Mouse (Mus musculus): ENCODE data around the gene Gm5617. TPM values are rescaled to one million over a fixed set of nuclear protein-coding genes. Genes with fewer than 3 reads are reported as not detected.
A peak's percentile ranks its signal among the peaks of the same experiment; 100 is the strongest.
"Not testable (repeated sequence)": the region's sequence is repeated elsewhere in the genome, so short reads cannot be mapped to it uniquely, and the experiment has no call there.

Gm5617 gene
- polyA plus RNA-seq (2016; fragmentation: Nextera tagmentation; extraction: Ambion mirVana): 34.1 and 36.7 TPM in 2 replicates

DNA sequence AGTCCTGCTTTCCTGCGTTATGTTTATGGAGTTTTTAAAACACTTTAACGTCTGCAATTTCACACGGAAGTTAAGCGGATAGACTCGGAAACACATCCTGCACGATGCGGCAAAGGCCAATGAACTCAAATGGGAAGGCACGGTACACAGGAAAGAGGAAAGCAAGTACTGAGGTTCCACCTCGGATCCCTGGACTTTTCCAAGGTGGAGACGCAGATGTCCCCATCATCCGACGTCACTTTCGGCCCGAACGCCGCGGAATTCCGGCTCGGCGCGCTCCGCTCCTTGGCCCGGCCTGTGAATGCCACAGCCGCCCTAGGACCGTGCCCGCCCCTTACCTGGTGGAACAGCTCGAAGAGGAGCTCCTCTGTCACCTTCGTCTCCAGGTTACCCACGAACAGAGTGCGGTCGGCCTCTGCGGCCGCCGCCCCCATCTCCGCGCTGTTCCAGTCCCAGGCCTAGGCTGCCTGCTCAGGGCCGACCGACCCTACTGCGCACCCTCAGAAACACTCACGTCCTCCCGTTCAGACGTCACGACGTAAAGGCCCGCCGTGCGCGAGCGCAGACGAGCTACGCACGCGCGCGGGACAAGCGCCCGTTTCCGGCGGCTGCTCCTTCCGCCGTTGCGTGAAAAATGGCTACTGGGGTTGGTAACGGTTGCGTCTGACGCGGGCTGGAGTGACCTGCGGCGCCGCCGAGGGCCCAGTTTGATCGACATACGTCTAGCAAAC, at the start of gene Gm5617, which contains the start of gene Rbm7:
Gm5617 (plus strand) TSS at position 626 of the 731 bp plus-strand sequence.
Rbm7 (minus strand) TSS at position 483 of the 731 bp plus-strand sequence.
- Histone ChIP-seq H3K4me1 (peaks cover 16% of the 10 kb centered on the region), H3K36me3 (peaks cover 38% of the 10 kb centered on the region), H3K9me3 (replicated peaks) (no peaks in the 10 kb centered on the region), H3K27me3 (ENCODE audit: low read depth, poor library complexity, severe bottlenecking) (no peaks in the 10 kb centered on the region), H3K27ac (replicated peaks) (peak within 1 kb of the TSS; percentile 96), H3K4me3 (peak within 1 kb of the TSS; percentile 86)
- under 1% methylated on average over 72 of the region's 72 CpGs for WGBS
- DNase-seq (ENCODE audit: low spot score): peak; percentile 93

DNA sequence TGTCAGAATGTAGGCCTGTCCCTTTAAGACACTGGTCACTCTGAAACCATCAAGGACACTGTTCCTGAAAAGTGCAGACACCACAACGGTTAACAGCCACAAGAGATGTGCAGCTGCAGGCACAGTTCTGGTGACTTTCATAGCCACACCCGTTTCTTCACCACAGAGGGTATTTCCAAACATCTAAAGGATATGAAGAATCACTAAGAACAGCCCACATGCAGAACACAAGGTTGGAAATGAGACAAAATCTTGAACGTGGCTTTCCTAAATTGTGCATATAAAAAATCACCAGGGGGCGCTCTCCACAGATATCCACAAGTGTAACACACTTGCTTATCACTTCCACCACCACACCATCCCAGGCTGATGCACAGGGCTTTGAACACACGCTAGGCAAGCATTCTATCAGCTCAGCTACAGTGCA, 47.4 kb upstream of the Gm5617 start:
- no peaks in the 10 kb centered on the region for H3K27me3 ChIP-seq (ENCODE audit: low read depth, poor library complexity, severe bottlenecking)
- H3K36me3 ChIP-seq: no peaks in the 10 kb centered on the region
- no peaks in the 10 kb centered on the region for H3K4me1 ChIP-seq
- H3K9me3 ChIP-seq (replicated peaks): no peaks in the 10 kb centered on the region
- H3K27ac ChIP-seq (replicated peaks): no peak overlapping the region
- WGBS: 43% methylated on average over 5 of the region's 5 CpGs
- no peak overlapping the region for H3K4me3 ChIP-seq
- DNase-seq (ENCODE audit: low spot score): peak; percentile 16

DNA sequence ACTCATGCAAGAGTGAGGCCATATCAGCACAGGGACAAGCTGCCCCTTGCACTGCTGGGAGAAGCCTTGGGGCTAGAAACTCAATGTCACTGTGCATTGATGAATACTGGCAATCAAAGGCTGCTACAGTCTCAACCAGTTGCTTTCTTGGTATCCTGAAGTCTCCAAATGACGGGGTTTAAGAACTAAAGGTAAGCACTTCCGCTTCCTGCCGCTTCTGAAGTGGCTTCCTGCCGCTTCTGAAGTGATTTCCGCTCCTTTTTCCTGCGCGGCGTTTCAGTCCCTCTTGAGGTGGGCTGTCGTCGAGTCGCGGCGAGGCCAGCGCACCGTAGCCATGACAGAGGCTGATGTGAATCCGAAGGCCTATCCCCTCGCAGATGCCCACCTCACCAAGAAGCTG, 45.2 kb upstream of the Gm5617 start:
- Histone ChIP-seq H3K27me3 (ENCODE audit: low read depth, poor library complexity, severe bottlenecking) (no peaks in the 10 kb centered on the region), H3K4me1 (no peaks in the 10 kb centered on the region), H3K9me3 (replicated peaks) (no peaks in the 10 kb centered on the region), H3K4me3 (no peak overlapping the region), H3K36me3 (no peaks in the 10 kb centered on the region), H3K27ac (replicated peaks) (no peak overlapping the region)
- 90% methylated on average over 17 of the region's 17 CpGs for WGBS
- no peak for DNase-seq (ENCODE audit: low spot score)

DNA sequence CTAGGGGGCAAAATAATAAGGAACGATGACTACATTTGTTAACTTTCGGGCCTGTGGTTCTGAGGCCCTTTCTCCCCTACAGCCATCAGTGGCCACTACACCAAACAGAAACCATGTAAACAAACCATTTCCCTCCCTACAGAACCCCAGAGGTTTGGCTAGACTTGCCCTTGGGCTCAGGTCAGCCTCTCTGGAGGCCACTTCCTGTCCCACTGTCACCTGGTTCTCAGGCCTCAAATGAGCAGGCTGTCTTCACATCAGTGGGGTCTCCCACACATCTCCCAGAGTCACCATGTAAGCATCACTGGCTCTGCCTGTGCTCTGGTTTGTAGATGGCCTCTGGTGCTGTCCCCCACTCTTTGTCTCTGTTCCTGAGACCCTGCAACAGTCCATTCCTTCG, 39.3 kb upstream of the Gm5617 start:
- WGBS: 94% methylated on average over 3 of the region's 3 CpGs
- Histone ChIP-seq H3K27ac (replicated peaks) (no peak overlapping the region), H3K4me3 (no peak overlapping the region), H3K36me3 (no peaks in the 10 kb centered on the region), H3K27me3 (ENCODE audit: low read depth, poor library complexity, severe bottlenecking) (no peaks in the 10 kb centered on the region), H3K4me1 (no peaks in the 10 kb centered on the region), H3K9me3 (replicated peaks) (no peaks in the 10 kb centered on the region)
- no peak for DNase-seq (ENCODE audit: low spot score)

DNA sequence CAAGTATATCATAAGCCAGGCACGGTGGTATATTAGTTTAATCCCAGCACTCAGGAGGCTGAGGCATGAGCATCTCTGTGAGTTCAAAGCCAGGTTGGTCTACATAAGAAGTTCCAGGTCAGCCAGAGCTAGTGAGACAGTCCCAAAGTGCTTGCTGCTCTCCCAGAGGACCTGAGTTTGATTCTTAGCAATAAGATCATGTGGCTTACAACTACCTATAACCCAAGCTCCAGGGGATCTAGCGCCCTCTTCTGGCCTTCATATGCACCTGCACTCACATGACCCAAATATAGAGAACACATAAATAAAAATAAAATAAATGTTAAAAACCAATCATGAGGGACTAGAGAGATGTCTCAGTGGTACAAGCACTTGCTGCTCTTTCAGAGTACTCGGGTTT, 36.4 kb upstream of the Gm5617 start:
- Histone ChIP-seq H3K9me3 (replicated peaks) (no peaks in the 10 kb centered on the region), H3K27ac (replicated peaks) (no peak overlapping the region), H3K4me3 (no peak overlapping the region), H3K27me3 (ENCODE audit: low read depth, poor library complexity, severe bottlenecking) (no peaks in the 10 kb centered on the region), H3K36me3 (no peaks in the 10 kb centered on the region), H3K4me1 (no peaks in the 10 kb centered on the region)
- no peak for DNase-seq (ENCODE audit: low spot score)
- WGBS: 67% methylated on average over 3 of the region's 3 CpGs

DNA sequence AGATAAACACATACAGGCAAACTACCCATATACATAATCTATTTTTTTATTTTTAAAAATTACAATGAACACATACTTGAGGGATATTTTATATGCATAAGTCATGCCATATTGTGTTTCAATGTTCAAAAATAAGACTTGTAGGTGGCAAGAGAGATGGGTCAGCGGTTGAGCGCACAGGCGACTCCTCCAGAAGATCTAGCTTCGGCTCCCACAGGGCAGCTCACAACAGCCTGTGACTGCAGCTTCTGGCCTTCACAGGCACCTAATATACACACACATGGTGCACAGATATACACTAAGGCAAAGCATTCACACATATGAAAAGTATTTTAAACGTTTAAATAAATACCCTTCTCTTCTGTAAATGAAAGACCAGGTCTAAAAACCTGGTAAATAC, 35.9 kb upstream of the Gm5617 start:
- Histone ChIP-seq H3K9me3 (replicated peaks) (no peaks in the 10 kb centered on the region), H3K4me3 (no peak overlapping the region), H3K4me1 (no peaks in the 10 kb centered on the region), H3K36me3 (no peaks in the 10 kb centered on the region), H3K27me3 (ENCODE audit: low read depth, poor library complexity, severe bottlenecking) (no peaks in the 10 kb centered on the region), H3K27ac (replicated peaks) (no peak overlapping the region)
- whole genome bisulfite sequencing: 92% methylated on average over 5 of the region's 5 CpGs
- DNase-seq (ENCODE audit: low spot score): no peak

DNA sequence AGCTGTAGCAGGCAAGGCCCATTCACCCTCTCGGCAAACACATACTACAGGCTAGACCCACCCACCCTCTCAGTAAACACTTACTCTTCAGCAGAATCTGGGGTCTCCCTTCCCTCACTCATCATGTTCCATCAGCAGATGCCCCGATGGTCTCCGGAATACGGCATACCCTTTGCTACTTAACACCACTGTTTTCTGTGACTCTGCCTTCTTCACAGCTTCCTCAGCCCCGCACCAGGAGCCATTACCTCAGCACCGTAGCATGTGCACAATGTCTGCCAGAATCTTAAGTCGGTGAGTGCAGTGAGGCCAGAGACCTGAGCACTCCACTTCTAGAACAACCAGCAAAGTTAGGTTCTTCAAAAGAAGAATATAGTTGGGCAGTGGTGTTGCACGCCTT, 34.5 kb upstream of the Gm5617 start:
- H3K9me3 ChIP-seq (replicated peaks): peaks cover 6% of the 10 kb centered on the region; the same call in 1 of the 2 replicates
- 94% methylated on average over 8 of the region's 8 CpGs for WGBS
- H3K27me3 ChIP-seq (ENCODE audit: low read depth, poor library complexity, severe bottlenecking): no peaks in the 10 kb centered on the region
- H3K4me1 ChIP-seq: no peaks in the 10 kb centered on the region
- H3K36me3 ChIP-seq: peaks cover 7% of the 10 kb centered on the region
- no peak overlapping the region for H3K4me3 ChIP-seq
- no peak overlapping the region for H3K27ac ChIP-seq (replicated peaks)
- no peak for DNase-seq (ENCODE audit: low spot score)

DNA sequence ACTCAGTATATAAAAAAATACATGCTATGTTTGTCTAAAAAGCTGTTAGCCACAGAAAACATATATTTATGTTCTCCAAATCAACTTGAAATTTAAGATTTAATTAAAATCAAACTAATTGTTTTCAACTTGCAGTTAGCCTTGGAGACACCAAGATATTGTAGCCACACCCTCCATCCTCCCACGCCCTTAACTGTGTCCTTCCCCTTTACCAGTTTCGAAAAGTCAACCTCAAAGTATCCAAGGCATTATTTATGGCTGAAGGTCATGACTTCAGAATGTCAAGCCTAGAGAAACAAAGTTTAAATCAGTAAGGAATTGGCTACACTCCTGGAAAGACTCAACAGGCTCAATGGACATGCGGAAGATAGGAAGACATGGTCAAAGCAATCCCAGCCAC, 33.7 kb upstream of the Gm5617 start:
- Histone ChIP-seq H3K4me3 (no peak overlapping the region), H3K27ac (replicated peaks) (no peak overlapping the region), H3K4me1 (no peaks in the 10 kb centered on the region), H3K27me3 (ENCODE audit: low read depth, poor library complexity, severe bottlenecking) (no peaks in the 10 kb centered on the region), H3K36me3 (peaks cover 13% of the 10 kb centered on the region), H3K9me3 (replicated peaks) (peaks cover 6% of the 10 kb centered on the region; the same call in 1 of the 2 replicates)
- WGBS: 93% methylated on average over 3 of the region's 3 CpGs
- DNase-seq (ENCODE audit: low spot score): no peak

DNA sequence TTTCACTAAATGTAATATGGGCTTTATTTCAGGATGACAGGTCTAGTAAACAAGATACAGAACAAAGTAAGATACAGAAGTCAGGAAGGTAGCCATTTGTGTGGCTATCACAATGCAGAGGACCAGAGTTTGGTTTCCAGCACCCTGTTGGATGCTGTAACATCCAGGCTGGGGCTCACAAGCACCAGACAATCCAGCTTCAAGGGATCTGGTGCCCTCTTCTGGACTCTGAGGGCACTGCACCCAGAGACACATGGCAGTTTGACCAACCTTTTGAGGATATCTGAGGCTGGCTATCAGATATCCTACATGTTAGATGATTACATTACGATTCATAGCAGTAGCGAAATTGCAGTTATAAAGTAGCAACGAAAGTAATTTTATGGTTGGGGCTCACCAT, 29.6 kb upstream of the Gm5617 start:
- Histone ChIP-seq H3K4me1 (no peaks in the 10 kb centered on the region; the same call in 1 of the 2 replicates), H3K27ac (replicated peaks) (no peak overlapping the region), H3K36me3 (peaks cover 34% of the 10 kb centered on the region), H3K4me3 (no peak overlapping the region), H3K27me3 (ENCODE audit: low read depth, poor library complexity, severe bottlenecking) (no peaks in the 10 kb centered on the region), H3K9me3 (replicated peaks) (peaks cover 6% of the 10 kb centered on the region; the same call in 1 of the 2 replicates)
- DNase-seq (ENCODE audit: low spot score): no peak
- 97% methylated on average over 3 of the region's 3 CpGs for WGBS

DNA sequence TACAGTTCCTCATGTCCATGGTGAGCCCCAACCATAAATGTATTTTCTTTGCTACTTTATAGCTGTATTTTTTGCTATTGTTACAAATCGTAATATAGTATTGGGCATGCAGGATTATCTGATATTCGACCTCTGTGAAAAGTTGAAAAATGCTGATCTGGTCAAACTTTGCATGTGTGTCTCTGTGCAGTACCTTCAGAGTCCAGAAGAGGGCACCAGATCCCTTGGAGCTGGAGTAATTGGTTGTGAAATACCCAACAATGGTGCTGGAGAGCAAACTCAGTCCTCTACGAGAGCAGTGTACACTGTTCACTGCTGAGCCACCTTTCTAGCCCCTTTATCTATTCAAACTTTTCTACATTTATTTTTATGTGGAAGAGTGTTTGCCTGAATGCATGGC, 28.4 kb upstream of the Gm5617 start:
- Histone ChIP-seq H3K9me3 (replicated peaks) (peaks cover 6% of the 10 kb centered on the region; the same call in 1 of the 2 replicates), H3K27ac (replicated peaks) (no peak overlapping the region), H3K4me1 (no peaks in the 10 kb centered on the region; the same call in 1 of the 2 replicates), H3K27me3 (ENCODE audit: low read depth, poor library complexity, severe bottlenecking) (no peaks in the 10 kb centered on the region), H3K4me3 (no peak overlapping the region), H3K36me3 (peaks cover 42% of the 10 kb centered on the region)
- peak; percentile 61 for DNase-seq (ENCODE audit: low spot score)
- 77% methylated on average over 3 of the region's 3 CpGs for WGBS

DNA sequence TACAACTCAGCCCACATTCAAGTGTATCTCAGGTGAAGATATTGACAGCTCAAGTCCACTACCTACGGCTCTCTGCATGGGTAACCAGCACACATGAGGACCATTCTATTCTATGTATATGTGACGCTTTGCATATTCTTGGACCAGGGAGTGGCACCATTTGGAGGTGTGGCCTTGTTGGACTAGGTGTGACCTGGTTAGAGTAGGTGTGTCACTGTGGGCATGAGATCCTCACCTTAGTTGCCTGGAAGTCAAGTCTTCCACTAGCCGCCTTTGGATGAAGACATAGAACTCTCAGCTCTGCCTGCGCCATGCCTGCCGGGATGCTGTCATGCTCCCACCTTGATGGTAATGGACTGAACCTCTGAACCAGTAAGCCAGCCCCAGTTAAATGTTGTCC, 27.8 kb upstream of the Gm5617 start:
- H3K27me3 ChIP-seq (ENCODE audit: low read depth, poor library complexity, severe bottlenecking); H3K9me3 ChIP-seq (replicated peaks); H3K4me3 ChIP-seq; H3K27ac ChIP-seq (replicated peaks); DNase-seq (ENCODE audit: low spot score); H3K4me1 ChIP-seq: not testable (repeated sequence)
- peaks cover 42% of the 10 kb centered on the region for H3K36me3 ChIP-seq
- whole genome bisulfite sequencing: 96% methylated on average over 5 of the region's 5 CpGs

DNA sequence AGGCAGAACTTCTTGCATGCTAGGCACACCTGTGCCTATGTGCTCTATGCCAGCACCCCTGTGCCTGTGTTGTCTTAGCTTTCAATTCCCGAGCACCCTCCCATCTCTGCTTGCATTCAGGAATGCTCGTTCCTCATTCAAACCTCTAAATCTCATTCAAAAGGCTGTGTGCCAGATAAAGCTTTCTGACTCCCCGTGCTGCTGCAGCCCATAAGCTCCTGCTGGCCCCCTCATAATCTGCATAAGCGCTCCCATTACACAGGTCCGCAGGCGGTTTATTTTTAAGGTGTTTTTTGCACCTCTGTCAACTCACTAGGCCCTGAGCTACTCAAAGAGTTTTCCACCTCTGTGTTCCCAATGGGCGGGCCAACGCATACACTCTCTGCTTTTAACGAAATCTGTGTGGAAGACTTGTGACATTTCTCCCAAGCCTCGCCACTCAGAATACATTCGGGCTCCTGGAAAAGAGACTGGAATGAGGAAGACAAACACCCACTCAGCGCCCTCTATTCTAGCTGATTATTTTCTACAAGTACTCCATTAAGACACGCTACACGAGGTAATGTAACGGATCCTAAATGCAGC, 22.7 kb upstream of the Gm5617 start:
- no peak for DNase-seq (ENCODE audit: low spot score)

DNA sequence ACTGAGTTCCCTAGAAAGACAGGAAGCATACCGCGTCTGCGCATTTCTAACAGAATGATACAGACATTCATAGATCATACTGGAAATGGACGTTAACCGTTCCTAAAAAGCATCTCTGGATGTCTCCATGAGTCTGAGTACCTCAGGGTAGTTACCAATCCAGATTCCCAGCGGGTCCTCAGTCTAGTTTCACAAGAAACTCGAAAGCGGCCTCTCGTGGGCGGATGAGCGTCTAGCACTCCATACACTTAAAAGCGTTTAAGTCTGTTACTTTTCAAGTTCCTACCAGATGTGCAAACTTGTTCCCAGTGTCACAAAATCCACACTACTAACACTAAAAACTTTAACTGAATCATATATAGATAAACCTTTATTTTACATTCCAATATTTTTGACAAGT, 22.1 kb upstream of the Gm5617 start:
- H3K27ac ChIP-seq (replicated peaks): no peak overlapping the region
- H3K4me3 ChIP-seq: no peak overlapping the region
- no peaks in the 10 kb centered on the region for H3K9me3 ChIP-seq (replicated peaks)
- H3K4me1 ChIP-seq: no peaks in the 10 kb centered on the region; the same call in 1 of the 2 replicates
- DNase-seq (ENCODE audit: low spot score): no peak
- peaks cover 42% of the 10 kb centered on the region for H3K36me3 ChIP-seq
- 93% methylated on average over 12 of the region's 12 CpGs for WGBS
- H3K27me3 ChIP-seq (ENCODE audit: low read depth, poor library complexity, severe bottlenecking): no peaks in the 10 kb centered on the region

More for the DNA sequence above, 22.7 kb upstream of the Gm5617 start:
- Histone ChIP-seq H3K4me3 (no peak overlapping the region), H3K27ac (replicated peaks) (no peak overlapping the region), H3K4me1 (no peaks in the 10 kb centered on the region; the same call in 1 of the 2 replicates), H3K9me3 (replicated peaks) (no peaks in the 10 kb centered on the region), H3K36me3 (peaks cover 42% of the 10 kb centered on the region), H3K27me3 (ENCODE audit: low read depth, poor library complexity, severe bottlenecking) (no peaks in the 10 kb centered on the region)
- 84% methylated on average over 15 of the region's 15 CpGs for WGBS

All from midbrain, embryonic 10.5 days (tissue).